Mouse (Mus musculus): ENCODE data around the gene Hax1.

DNA sequence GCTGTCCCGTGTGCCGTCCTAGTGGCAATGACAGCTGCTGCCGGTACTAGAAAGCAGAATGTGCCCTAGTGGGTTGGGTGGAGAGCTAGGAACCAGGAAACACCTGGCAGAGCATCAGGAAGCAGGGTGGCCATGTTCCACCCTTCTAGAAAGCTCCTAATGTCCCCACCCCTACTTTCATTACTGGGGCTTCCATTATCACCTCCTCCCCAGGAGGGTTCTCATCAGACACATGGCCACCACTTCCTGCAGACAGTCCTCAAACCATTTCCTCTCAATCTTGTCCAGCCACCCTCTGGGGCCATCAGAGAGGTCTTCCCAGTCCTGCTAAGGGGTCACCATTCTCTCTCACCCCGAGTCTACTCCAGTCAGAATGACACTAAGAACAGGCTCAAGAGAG lies 37.1 kb downstream of the Hax1 start:
- TF ChIP-seq MYOG (IDR thresholded peaks at IDR 0.05; ENCODE audit: control insufficient read depth, extremely low read depth, insufficient read length) (no peak), MAX (IDR thresholded peaks at IDR 0.05) (no peak)

Measured in C2C12 (cell line).